Mouse (Mus musculus) lung, postnatal 14 days (tissue): ENCODE data around the gene Ccdc114.
"Not testable (repeated sequence)": the region's sequence is repeated elsewhere in the genome, so short reads cannot be mapped to it uniquely, and the experiment has no call there.

Source experiments
- DNase-seq: peaks from one replicate; pipeline ENCODE4 v3.0.0; 2021

The Ccdc114 gene

GRCm38 (mm10) chr7:45919083-45919671, 4.7 kb upstream of the Ccdc114 start:
- DNase-seq: no peak

- no peak for DNase-seq
Measured at GRCm38 (mm10) chr7:45919761-45920160, 4.1 kb upstream of the Ccdc114 start.

DNA sequence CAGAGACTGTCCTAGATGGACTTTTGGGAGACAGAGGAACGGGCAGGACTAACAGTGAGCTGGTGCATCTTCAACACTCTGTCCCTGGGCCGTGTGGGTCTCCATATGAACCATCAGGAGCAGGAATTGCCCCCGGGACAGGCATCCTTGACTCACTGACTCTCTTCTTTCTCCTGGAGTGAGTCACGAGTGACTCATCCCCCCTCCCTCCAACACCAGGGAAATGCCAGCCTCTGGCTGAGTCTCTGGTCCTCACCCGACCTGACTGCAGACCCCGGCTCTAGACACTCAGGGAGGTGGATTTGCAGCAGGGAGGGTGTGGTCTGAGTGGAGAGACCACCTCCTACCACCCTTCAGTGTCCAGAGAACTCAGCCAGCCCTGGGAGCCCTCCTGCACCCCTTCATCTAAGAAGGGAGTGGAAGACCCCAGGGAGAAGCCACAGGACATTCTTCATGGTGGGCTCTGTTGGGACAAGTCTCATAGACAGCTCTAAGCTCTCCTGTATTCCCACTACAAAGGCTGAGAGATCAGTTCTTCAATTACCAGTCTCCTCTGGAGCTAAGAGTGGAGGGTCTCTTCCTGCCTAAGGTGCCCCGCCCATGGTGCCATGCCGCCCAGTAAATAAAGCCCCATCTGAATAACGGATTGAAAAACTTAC, 3.2 kb upstream of the Ccdc114 start:
- peak; percentile 26 for DNase-seq

- DNase-seq: peak; percentile 67
Measured at GRCm38 (mm10) chr7:45921242-45921621, 2.6 kb upstream of the Ccdc114 start, which contains the start of gene Emp3. Gene Emp3 (minus strand): TSS chr7:45921404.

DNA sequence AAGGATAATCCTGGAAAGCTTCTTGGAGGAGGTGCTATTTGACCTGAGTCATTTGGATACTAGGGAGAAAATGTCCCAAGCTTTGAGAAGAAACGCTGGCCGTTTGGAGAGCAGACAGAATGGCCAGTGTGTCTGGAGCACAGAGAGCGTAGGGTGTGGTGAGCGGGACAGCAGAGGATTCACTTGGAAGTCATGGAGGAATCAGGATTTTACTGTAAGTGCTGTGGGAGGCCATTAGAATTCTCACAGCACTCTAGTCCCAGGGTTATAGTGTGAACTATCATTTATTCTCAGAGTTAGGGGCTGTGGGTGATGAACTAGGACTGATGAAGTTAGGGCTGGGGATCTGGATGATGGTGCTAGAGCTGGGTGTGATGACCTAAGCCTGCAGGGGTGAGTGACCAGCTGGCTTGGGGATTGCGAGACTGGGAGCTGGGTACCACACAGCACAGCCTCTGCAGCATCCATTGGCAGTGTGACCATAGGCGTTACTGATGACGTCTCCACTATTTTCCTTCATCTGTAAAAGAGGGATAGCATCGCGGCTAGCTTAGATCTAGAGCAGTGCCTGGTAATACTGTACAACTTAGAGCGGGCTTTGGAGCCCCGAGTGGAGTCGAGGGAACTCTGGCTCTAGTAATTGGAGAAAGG, 1.8 kb upstream of the Ccdc114 start:
- DNase-seq: no peak

DNA sequence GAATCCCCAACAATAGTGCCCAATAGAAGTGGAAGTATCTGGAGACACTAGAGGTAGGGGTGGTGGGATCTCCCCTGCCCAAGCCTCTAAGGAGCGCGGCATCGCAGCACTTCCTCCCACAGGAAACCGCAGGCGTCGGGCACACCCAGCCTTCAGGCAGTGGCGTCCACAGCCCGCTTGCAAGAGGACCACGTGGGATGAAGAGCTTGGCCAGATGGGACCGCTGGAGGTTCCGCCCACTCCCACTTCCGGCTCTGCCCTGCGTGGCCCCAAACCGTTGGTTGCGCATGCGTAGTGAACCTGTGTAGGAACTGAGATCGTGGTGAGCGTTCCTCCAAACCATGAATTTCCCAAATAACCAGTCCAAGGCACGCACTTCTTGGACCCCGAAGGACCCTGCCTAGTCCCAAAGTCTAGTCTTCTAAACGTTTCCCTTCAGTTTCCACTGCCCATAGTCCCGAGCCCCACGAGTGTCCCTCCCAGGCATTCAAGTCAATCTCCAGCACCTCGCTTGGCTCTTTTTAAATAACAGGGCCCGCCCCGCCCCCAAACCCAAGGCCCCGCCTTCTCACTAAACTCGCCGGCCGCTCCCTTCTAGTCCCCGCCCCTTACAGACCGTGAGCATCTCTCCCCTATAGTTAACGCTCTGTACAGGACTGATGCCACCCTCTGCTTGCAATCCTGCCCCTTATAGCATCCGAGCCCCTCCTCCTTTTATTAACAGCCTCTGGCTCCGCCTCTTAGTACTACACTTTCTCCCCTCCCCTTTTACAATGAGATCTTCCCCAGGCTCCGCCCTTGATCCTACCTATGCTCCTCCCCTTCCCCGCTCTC, 727 bp upstream of the Ccdc114 start:
- peak; percentile 97 for DNase-seq

DNA sequence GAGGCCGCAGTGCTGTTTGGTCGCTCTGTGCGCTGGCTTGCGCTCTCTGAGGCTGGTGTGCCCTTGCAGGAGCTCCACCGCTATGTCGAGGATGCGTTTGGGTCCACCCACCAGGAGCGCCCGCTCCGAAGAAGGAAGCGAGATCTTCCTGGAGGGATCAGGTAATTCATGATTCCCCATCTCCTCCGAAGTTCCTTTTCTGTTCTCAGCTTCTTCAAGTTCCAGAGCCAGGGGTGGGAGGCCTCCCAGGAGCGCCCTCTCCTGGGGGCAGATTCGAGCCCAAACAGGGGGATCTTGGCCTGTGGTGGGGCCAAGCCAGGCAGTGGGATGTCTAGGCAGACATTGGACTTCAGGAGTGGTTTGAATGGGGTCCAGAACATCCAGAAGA, 551 bp downstream of the Ccdc114 start:
- DNase-seq: peak; percentile 37

DNA sequence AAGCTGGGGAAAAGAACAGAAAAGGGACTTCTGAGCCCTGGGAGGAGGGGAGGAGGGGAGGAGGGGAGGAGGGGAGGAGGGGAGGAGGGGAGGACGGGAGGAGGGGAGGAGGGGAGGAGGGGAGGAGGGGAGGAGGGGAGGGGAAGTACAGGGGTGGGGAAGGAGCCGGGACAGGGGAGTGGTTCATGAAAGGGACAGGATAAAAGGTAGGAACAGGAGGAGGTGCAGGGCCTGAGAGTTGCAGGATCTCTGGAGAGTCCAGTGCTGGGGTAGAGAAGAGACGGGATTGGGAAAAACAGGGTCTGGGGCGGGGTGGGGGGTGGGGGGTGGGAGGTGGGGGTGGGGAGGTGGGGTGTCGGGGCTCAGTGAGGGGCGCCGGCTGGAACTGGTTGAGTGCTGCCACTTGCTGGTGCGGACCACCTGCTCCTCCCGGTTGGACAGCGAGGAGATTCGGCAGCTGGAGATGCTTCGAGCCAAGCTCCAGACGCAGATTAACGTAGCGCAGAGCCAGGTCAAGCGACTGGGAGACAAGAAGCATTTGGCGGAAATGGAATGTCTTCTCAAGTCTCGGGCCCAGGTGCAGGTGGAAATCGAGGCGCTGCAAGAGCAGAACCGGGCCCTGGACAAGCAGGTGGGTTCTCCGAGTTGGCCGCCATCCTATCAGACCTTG, 4.9 kb downstream of the Ccdc114 start:
- no peak for DNase-seq

DNA sequence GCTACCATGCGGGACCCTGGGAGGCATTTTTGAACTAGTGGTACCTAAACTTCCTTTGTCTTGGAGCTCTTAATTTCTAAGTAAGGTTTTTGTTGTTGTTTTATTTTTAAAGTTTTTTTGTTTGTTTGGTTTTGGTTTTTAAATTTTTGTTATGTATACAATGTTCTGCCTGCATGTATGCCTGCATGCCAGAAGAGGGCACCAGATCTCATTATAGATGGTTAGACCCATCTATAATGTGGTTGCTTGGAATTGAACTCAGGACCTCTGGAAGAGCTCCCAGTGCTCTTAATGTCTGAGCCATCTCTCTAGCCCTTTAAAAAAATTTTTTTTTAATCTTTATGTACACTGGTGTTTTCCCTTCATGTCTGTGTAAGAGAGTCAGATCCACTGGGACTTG, 5.8 kb downstream of the Ccdc114 start:
- DNase-seq: no peak

- DNase-seq: not testable (repeated sequence)
Measured at GRCm38 (mm10) chr7:45933766-45934165, 9.9 kb downstream of the Ccdc114 start.

- DNase-seq: peak; percentile 78
Measured at GRCm38 (mm10) chr7:45935114-45935513, 11.2 kb downstream of the Ccdc114 start.

- no peak for DNase-seq
Measured at GRCm38 (mm10) chr7:45939836-45940235, 16.0 kb downstream of the Ccdc114 start.

GRCm38 (mm10) chr7:45941986-45942385, 18.1 kb downstream of the Ccdc114 start:
- DNase-seq: no peak

DNA sequence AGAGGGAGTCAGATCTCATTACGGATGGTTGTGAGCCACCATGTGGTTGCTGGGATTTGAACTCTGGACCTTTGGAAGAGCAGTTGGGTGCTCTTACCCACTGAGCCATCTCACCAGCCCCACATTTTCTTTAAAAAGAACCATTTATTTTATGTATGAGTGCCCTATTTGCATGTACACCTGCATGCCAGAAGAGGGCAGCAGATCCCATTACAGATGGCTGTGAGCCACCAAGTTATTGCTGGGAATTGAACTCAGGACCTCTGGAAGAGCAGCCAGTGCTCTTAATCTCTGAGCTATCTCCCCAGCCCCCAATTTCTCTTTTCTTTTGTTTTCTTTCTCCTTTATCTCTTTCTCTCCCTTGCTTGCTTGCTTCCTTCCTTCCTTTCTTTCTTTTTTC, 19.4 kb downstream of the Ccdc114 start:
- DNase-seq: peak; percentile 19

DNA sequence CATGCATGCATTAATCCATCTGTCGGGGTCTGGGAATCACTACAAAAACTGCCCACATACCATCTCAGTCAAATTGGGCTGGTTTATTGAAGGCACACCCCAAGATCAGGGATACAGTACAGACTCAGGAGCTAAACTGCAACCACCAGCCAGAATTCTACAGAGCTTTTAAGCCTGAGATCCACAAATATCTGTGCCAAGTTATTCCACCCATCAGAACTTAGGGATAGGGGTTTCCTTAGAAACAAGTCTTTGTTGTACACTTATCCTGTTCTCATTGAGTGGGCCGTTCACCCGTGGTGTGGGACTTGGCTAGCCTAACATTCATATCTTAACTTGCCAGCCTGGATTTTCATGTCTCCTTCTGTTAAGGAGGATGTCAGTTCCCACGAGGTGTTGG, 25.2 kb downstream of the Ccdc114 start:
- DNase-seq: no peak

GRCm38 (mm10) chr7:45956611-45957010, 32.7 kb downstream of the Ccdc114 start:
- DNase-seq: no peak

GRCm38 (mm10) chr7:45971831-45972723, 48.2 kb downstream of the Ccdc114 start:
- no peak for DNase-seq

GRCm38 (mm10) chr7:45973271-45973687, 49.4 kb downstream of the Ccdc114 start:
- no peak for DNase-seq

GRCm38 (mm10) chr7:45974103-45974502, 50.2 kb downstream of the Ccdc114 start:
- no peak for DNase-seq

DNA sequence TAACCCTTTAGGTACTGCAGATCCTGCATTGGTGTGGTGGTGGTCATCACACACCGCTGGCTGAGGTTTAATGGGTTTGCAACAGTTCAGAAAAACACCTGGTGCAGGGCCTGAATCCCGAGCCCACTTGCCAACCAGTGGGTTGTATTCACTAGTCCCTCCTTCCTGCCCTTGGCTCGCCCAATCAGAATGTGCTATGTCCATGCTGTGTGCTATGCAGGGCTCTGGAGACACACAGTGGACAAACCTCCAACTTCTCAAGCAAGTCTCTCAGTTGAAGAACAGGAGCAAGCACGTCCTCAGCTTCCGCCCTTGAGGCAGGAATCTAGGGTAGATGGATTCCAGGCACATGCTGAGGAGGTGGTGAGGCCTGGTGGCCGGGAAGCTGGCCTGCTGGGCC, 50.6 kb downstream of the Ccdc114 start:
- DNase-seq: no peak

- no peak for DNase-seq
Measured at GRCm38 (mm10) chr7:45981612-45982011, 57.7 kb downstream of the Ccdc114 start.

GRCm38 (mm10) chr7:45986893-45987292, 63.0 kb downstream of the Ccdc114 start:
- no peak for DNase-seq
